Mouse (Mus musculus) embryo, embryonic 11 days (tissue): ENCODE results near the gene Fbf1.

Experiments used
- DNase-seq: peaks from one replicate; pipeline ENCODE4 v3.0.0-alpha.2; 2015

Fbf1 gene

GRCm38 (mm10) chr11:116178411-116179121, 10.6 kb upstream of the Fbf1 start:
- no peak for DNase-seq

GRCm38 (mm10) chr11:116176010-116176409, 8.0 kb upstream of the Fbf1 start:
- DNase-seq, result no peak

- no peak for DNase-seq
These were observed 6.9 kb upstream of the Fbf1 start for GRCm38 (mm10) chr11:116174775-116175448.

GRCm38 (mm10) chr11:116171959-116172358, 4.0 kb upstream of the Fbf1 start:
- DNase-seq, result no peak

GRCm38 (mm10) chr11:116170003-116170800, 2.2 kb upstream of the Fbf1 start:
- no peak for DNase-seq

- no peak for DNase-seq
These were observed 1.2 kb upstream of the Fbf1 start for GRCm38 (mm10) chr11:116169214-116169613.

- DNase-seq, result peak; percentile 32
These were observed 734 bp downstream of the Fbf1 start for GRCm38 (mm10) chr11:116167232-116167631.

GRCm38 (mm10) chr11:116163002-116163401, 5.0 kb downstream of the Fbf1 start:
- peak; percentile 26 for DNase-seq

GRCm38 (mm10) chr11:116162146-116162545, 5.8 kb downstream of the Fbf1 start:
- DNase-seq, result no peak

- DNase-seq, result no peak
These were observed 6.7 kb downstream of the Fbf1 start for GRCm38 (mm10) chr11:116161312-116161711.

- DNase-seq, result no peak
These were observed 17.0 kb downstream of the Fbf1 start for GRCm38 (mm10) chr11:116150960-116151359.

- no peak for DNase-seq
These were observed 18.6 kb downstream of the Fbf1 start for GRCm38 (mm10) chr11:116149341-116149740.

GRCm38 (mm10) chr11:116148761-116149221, 19.2 kb downstream of the Fbf1 start:
- DNase-seq, result no peak

GRCm38 (mm10) chr11:116146294-116146985, 21.5 kb downstream of the Fbf1 start:
- DNase-seq, result no peak

GRCm38 (mm10) chr11:116145481-116146293, 22.3 kb downstream of the Fbf1 start:
- DNase-seq, result no peak

- DNase-seq, result no peak
These were observed 24.5 kb downstream of the Fbf1 start for GRCm38 (mm10) chr11:116143468-116143867.

GRCm38 (mm10) chr11:116142211-116142991, 25.6 kb downstream of the Fbf1 start:
- DNase-seq, result no peak

- DNase-seq, result peak; percentile 96
These were observed 29.4 kb downstream of the Fbf1 start, which contains the start of gene Mrpl38 for GRCm38 (mm10) chr11:116138468-116139138. TSS of gene Mrpl38 (minus strand) at chr11:116138868.

GRCm38 (mm10) chr11:116138096-116138467, 29.9 kb downstream of the Fbf1 start:
- DNase-seq, result no peak

GRCm38 (mm10) chr11:116134171-116134570, 33.8 kb downstream of the Fbf1 start:
- no peak for DNase-seq

- DNase-seq, result no peak
These were observed 34.5 kb downstream of the Fbf1 start for GRCm38 (mm10) chr11:116133497-116133896.
